Mouse (Mus musculus): Measurements from ENCODE around the gene Ctrl.
"Not testable (repeated sequence)": the region's sequence is repeated elsewhere in the genome, so short reads cannot be mapped to it uniquely, and the experiment has no call there.

Ctrl gene

GRCm38 (mm10) chr8:105933762-105934161 is at the start of gene Ctrl:
Gene Ctrl, minus strand, starts transcription at chr8:105933862.
- no peak for DNase-seq (ENCODE audit: low read depth, low spot score)

GRCm38 (mm10) chr8:105983406-105983805 is 49.7 kb upstream of the Ctrl start:
- not testable (repeated sequence) for DNase-seq (ENCODE audit: low read depth, low spot score)

GRCm38 (mm10) chr8:105981146-105981545 is 47.5 kb upstream of the Ctrl start:
- DNase-seq (ENCODE audit: low read depth, low spot score): no peak

GRCm38 (mm10) chr8:105979325-105979724 is 45.7 kb upstream of the Ctrl start, which contains the start of gene Dpep3:
Gene Dpep3, minus strand, starts transcription at chr8:105979429.
- DNase-seq (ENCODE audit: low read depth, low spot score): no peak

GRCm38 (mm10) chr8:105975363-105975762 is 41.7 kb upstream of the Ctrl start:
- no peak for DNase-seq (ENCODE audit: low read depth, low spot score)

- no peak for DNase-seq (ENCODE audit: low read depth, low spot score)
Measured at GRCm38 (mm10) chr8:105971019-105971720, 37.5 kb upstream of the Ctrl start.

- DNase-seq (ENCODE audit: low read depth, low spot score): no peak
Measured at GRCm38 (mm10) chr8:105969367-105969766, 35.7 kb upstream of the Ctrl start.

GRCm38 (mm10) chr8:105966692-105967311 is 33.1 kb upstream of the Ctrl start:
- DNase-seq (ENCODE audit: low read depth, low spot score): no peak

- no peak for DNase-seq (ENCODE audit: low read depth, low spot score)
Measured at GRCm38 (mm10) chr8:105965905-105966341, 32.3 kb upstream of the Ctrl start, which contains the start of gene Slc12a4. Gene Slc12a4, minus strand, starts transcription at chr8:105966097.

- no peak for DNase-seq (ENCODE audit: low read depth, low spot score)
Measured at GRCm38 (mm10) chr8:105965266-105965904, 31.7 kb upstream of the Ctrl start.

- no peak for DNase-seq (ENCODE audit: low read depth, low spot score)
Measured at GRCm38 (mm10) chr8:105964506-105965265, 31.0 kb upstream of the Ctrl start.

- no peak for DNase-seq (ENCODE audit: low read depth, low spot score)
Measured at GRCm38 (mm10) chr8:105961536-105961935, 27.9 kb upstream of the Ctrl start.

GRCm38 (mm10) chr8:105961101-105961500 is 27.4 kb upstream of the Ctrl start:
- DNase-seq (ENCODE audit: low read depth, low spot score): no peak

GRCm38 (mm10) chr8:105959350-105959749 is 25.7 kb upstream of the Ctrl start:
- DNase-seq (ENCODE audit: low read depth, low spot score): no peak

- no peak for DNase-seq (ENCODE audit: low read depth, low spot score)
Measured at GRCm38 (mm10) chr8:105957813-105958212, 24.2 kb upstream of the Ctrl start.

- no peak for DNase-seq (ENCODE audit: low read depth, low spot score)
Measured at GRCm38 (mm10) chr8:105956556-105956955, 22.9 kb upstream of the Ctrl start.

- DNase-seq (ENCODE audit: low read depth, low spot score): no peak
Measured at GRCm38 (mm10) chr8:105951057-105951659, 17.5 kb upstream of the Ctrl start.

- DNase-seq (ENCODE audit: low read depth, low spot score): no peak
Measured at GRCm38 (mm10) chr8:105949350-105949749, 15.7 kb upstream of the Ctrl start.

GRCm38 (mm10) chr8:105943321-105943739 is 9.7 kb upstream of the Ctrl start, which contains the start of gene Lcat:
Gene Lcat, minus strand, starts transcription at chr8:105943382.
- no peak for DNase-seq (ENCODE audit: low read depth, low spot score)

- no peak for DNase-seq (ENCODE audit: low read depth, low spot score)
Measured at GRCm38 (mm10) chr8:105942542-105942941, 8.9 kb upstream of the Ctrl start.

GRCm38 (mm10) chr8:105942026-105942425 is 8.4 kb upstream of the Ctrl start:
- no peak for DNase-seq (ENCODE audit: low read depth, low spot score)
